Mouse (Mus musculus) lung, embryonic 16.5 days (tissue): Measurements from ENCODE around the gene Fam89a. TPM values are rescaled to one million over a fixed set of nuclear protein-coding genes. Genes with fewer than 3 reads are reported as not detected.

ENCODE experiments used
- ATAC-seq: fragments of 200-750 bp; cut with Nextera tagmentation; 2 replicates; pipeline ENCODE4 v1.8.0; 2017; ENCODE audit warnings: low read depth, mild to moderate bottlenecking, moderate library complexity
- H3K27ac ChIP-seq: fragments of 300-500 bp; sonication (generic); 2 replicates; pipeline ENCODE4 v1.5.1; 2014; ENCODE audit warnings: mild to moderate bottlenecking, control low read depth, low read length
- H3K27me3 ChIP-seq: fragments of 300-500 bp; sonication (generic); 2 replicates; pipeline ENCODE4 v1.6.1; 2014; ENCODE audit warnings: low read depth, low read length, mixed read lengths; ENCODE audit not compliant: control insufficient read depth, insufficient read depth
- H3K36me3 ChIP-seq: fragments of 300-500 bp; sonication (generic); 2 replicates; pipeline ENCODE4 v1.6.1; 2014; ENCODE audit warnings: low read length; ENCODE audit not compliant: control insufficient read depth, insufficient read depth
- H3K4me1 ChIP-seq: fragments of 300-500 bp; sonication (generic); replicated peaks from 2 replicates; pipeline ENCODE4 v1.6.1; 2014; ENCODE audit warnings: low read length, mixed read lengths; ENCODE audit not compliant: control insufficient read depth, insufficient read depth
- H3K4me2 ChIP-seq: fragments of 300-500 bp; sonication (generic); 2 replicates; pipeline ENCODE4 v1.6.1; 2014; ENCODE audit warnings: low read depth, low read length, control low read depth
- H3K4me3 ChIP-seq: fragments of 300-500 bp; sonication (generic); 2 replicates; pipeline ENCODE4 v1.5.1; 2014; ENCODE audit warnings: mild to moderate bottlenecking, low read length, control low read depth
- H3K9ac ChIP-seq: fragments of 300-500 bp; sonication (generic); 2 replicates; pipeline ENCODE4 v1.6.1; 2014; ENCODE audit warnings: low read length, control low read depth
- H3K9me3 ChIP-seq: fragments of 300-500 bp; sonication (generic); 2 replicates; pipeline ENCODE4 v1.6.1; 2016; ENCODE audit warnings: low read length; ENCODE audit not compliant: control insufficient read depth
- WGBS: fragments of 180-500 bp; shearing (Covaris S2); extraction: QIAGEN DNeasy Blood & Tissue Kit; methylation state at CpG from one replicate; pipeline ENCODE4 v1.1.7; 2014; 5-methylcytosine and 5-hydroxymethylcytosine counted together
- polyA plus RNA-seq: library from polyadenylated mRNA; unstranded; fragments of >200 nt; fragmentation: Nextera tagmentation; extraction: Ambion mirVana; gene quantifications from 2 replicates; pipeline ENCODE4 v1.2.1, GENCODE M21; 2015

Fam89a gene
- polyA plus RNA-seq, 1 experiment from 2014 or later = 8.7 TPM

DNA sequence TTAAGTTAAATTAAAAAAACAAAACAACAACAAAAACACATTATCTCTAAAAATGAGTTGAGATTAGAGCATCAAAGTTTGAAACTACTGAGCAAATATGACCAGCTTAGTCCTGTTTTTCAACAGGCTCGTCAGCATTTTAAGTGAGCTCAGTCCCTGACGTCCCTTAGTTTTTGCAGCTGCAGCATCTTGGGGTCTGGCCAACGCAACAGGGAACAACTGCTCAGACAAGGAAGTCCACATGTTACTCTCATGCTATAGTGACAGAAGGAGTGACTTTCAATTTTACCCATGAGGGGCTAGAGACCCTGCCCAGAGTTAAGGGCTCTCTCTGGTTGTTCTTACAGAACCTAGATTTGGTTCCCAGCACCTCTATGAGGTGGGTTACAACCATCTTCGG lies 47.3 kb downstream of the Fam89a start:
- H3K4me1 ChIP-seq = no peaks in the 10 kb centered on the region
- H3K27me3 ChIP-seq = no peaks in the 10 kb centered on the region
- no peak overlapping the region for H3K4me2 ChIP-seq
- H3K9ac ChIP-seq = no peak overlapping the region
- no peak for ATAC-seq
- 83% methylated on average over 4 of the region's 4 CpGs for WGBS
- no peak overlapping the region for H3K4me3 ChIP-seq
- peaks cover 11% of the 10 kb centered on the region for H3K36me3 ChIP-seq
- H3K9me3 ChIP-seq = no peaks in the 10 kb centered on the region
- H3K27ac ChIP-seq = no peak overlapping the region

DNA sequence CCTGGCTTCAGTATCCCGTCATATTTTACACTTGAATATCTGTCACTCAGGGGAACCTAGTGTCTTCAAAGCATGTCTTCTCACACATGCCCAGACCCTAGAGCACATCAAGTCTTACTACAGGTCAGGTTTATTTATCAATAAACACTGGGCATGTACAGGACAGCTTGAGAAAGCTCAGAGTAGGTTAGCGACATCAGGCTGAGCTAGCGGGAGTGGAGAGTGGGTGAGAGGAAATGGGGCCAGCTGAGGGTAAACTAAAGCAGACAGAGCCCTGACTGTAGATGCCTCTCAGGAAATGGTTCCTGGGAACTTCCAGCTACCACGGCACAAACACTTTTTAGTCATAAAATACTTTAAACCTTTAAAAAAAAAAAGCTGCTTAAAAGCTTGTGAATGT lies 48.1 kb downstream of the Fam89a start:
- Histone ChIP-seq H3K9ac (no peak overlapping the region), H3K27me3 (no peaks in the 10 kb centered on the region), H3K4me2 (no peak overlapping the region), H3K4me3 (no peak overlapping the region), H3K9me3 (no peaks in the 10 kb centered on the region), H3K4me1 (no peaks in the 10 kb centered on the region), H3K36me3 (peaks cover 7% of the 10 kb centered on the region), H3K27ac (no peak overlapping the region)
- ATAC-seq = no peak
- WGBS = 48% methylated on average over 4 of the region's 4 CpGs

DNA sequence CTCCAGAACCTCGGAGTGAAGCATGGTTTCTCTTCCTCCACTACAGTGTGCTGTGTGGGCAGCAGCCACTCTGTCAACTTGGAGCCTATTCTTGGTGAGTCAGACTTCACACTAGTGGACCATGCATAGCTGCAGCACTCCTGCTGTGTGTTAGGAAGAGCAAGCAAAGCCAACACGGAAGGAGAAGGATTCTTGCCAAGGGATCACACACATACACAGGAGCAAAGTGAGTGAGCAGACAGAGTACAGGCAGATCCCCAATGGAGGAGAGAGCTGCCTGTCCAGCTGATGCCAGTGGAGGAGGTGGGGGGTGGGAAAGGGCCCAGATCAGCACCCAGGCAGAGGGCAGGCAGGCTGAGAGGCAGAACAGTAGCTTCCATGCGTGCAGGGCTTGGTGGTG lies 49.4 kb downstream of the Fam89a start:
- ATAC-seq = no peak
- Histone ChIP-seq H3K4me1 (no peaks in the 10 kb centered on the region), H3K36me3 (peaks cover 10% of the 10 kb centered on the region), H3K4me3 (no peak overlapping the region), H3K27ac (no peak overlapping the region), H3K27me3 (no peaks in the 10 kb centered on the region), H3K4me2 (no peak overlapping the region), H3K9me3 (no peaks in the 10 kb centered on the region), H3K9ac (no peak overlapping the region)
- WGBS = 82% methylated on average over 3 of the region's 3 CpGs

DNA sequence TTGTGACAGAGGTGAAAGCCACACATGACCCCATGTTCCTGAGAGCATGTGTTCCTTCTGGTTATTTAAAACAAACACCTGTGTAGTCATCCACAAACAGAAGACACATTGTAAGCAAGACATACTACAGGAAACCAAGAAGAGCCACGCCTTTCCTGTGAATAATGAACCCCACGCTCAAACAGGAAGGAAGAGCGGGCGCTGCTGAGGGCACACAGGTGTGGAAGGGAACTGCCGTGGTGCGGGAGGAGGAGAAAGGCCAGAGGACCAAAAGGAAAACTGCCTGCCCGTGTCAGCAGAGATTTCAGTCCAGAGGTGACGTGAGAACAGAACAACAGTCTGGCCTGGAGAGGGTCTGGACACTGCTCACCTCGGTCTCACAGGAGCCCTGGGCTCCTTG lies 50.6 kb downstream of the Fam89a start:
- peaks cover 10% of the 10 kb centered on the region for H3K36me3 ChIP-seq
- no peak overlapping the region for H3K27ac ChIP-seq
- no peaks in the 10 kb centered on the region for H3K9me3 ChIP-seq
- H3K4me1 ChIP-seq = no peaks in the 10 kb centered on the region
- H3K4me3 ChIP-seq = no peak overlapping the region
- 69% methylated on average over 9 of the region's 9 CpGs for WGBS
- no peak overlapping the region for H3K9ac ChIP-seq
- no peak for ATAC-seq
- no peaks in the 10 kb centered on the region for H3K27me3 ChIP-seq
- no peak overlapping the region for H3K4me2 ChIP-seq

DNA sequence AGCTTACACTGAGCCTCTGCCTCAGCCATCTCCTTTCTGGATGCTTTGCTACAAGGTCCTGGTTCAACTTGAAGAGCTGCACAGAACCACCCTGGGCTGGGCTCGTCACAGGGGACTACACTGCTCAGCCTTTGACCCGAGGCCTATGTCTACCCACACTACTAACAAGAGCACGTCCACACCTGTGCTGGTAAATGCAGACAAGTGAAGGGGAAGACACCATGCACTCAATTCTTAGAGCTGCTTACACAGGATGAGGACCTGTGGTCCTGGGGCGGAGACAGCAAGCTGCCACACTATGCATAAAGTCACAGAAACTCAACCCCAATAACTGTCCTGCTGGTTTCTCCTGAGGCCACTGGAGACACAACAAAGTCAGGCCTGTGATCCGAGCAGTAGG lies 51.4 kb downstream of the Fam89a start:
- Histone ChIP-seq H3K9me3 (no peaks in the 10 kb centered on the region), H3K4me3 (no peak overlapping the region), H3K4me1 (no peaks in the 10 kb centered on the region), H3K9ac (no peak overlapping the region), H3K27ac (no peak overlapping the region), H3K27me3 (no peaks in the 10 kb centered on the region), H3K36me3 (peaks cover 10% of the 10 kb centered on the region), H3K4me2 (no peak overlapping the region)
- 89% methylated on average over 5 of the region's 5 CpGs for WGBS
- no peak for ATAC-seq

DNA sequence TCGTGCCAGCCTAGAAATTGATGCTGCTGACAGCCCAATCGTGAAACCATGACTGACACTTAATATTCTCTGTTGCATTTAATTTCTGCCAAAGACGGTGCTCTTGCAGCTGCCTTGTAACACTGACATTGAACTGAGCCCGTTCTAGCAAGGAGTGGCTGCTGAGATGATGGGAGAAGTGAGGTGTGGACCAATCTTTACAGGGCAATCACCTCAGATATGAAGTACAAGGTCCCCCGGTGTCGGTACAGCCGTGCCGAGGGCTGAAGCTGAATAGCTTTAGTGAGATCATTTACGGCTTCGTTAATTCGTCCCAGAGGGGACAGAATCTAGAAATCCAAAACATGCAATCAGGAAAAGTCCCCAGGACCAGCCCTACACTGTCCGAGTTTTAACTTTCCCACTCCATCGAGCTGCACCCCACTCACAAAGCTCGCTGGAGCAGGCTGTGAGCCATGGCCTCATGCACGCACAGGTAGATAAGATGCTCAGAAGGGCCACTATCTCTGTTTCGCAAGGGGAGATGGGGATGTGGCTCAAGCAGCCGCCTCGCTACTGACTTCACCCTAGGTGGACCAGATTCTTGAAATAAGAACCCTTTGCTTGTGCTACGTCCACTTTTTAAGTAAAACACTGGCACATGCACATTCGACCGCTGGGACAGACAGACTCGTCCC lies 56.1 kb downstream of the Fam89a start:
- H3K27me3 ChIP-seq = no peaks in the 10 kb centered on the region
- WGBS = 90% methylated on average over 22 of the region's 22 CpGs
- no peak for ATAC-seq
- peaks cover 16% of the 10 kb centered on the region for H3K36me3 ChIP-seq
- H3K4me2 ChIP-seq = no peak overlapping the region
- H3K27ac ChIP-seq = no peak overlapping the region
- no peak overlapping the region for H3K4me3 ChIP-seq
- no peaks in the 10 kb centered on the region for H3K9me3 ChIP-seq
- no peak overlapping the region for H3K9ac ChIP-seq
- peaks cover 3% of the 10 kb centered on the region; the same call in 1 of the 2 replicates for H3K4me1 ChIP-seq

DNA sequence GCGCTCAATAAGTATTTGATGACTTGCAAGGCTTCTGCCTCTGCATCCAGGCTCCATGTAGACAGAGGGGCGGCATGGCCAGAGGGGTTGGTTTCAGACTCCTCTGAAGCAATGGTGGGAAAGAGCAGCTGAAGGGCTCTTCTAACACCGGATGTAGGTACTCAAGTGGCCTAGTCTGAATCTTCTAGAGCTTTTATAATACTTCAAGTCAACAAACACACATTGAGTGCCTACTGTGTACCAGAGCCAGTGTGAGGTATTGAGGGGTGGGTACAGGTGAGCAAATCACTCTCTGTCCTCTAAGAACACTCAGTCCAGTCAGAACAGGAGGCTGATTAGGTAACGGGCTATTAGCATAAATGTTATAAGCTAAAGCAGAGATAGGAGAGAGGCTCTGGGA lies 59.9 kb downstream of the Fam89a start:
- Histone ChIP-seq H3K9me3 (no peaks in the 10 kb centered on the region), H3K9ac (no peak overlapping the region), H3K27me3 (no peaks in the 10 kb centered on the region), H3K36me3 (peaks cover 6% of the 10 kb centered on the region; the same call in 1 of the 2 replicates), H3K4me3 (no peak overlapping the region), H3K27ac (no peak overlapping the region; the same call in 1 of the 2 replicates), H3K4me2 (no peak overlapping the region), H3K4me1 (peaks cover 3% of the 10 kb centered on the region; the same call in 1 of the 2 replicates)
- WGBS = 62% methylated on average over 4 of the region's 4 CpGs
- peak; percentile 91 for ATAC-seq

Other genes with a start within 250 kb of the Fam89a start
- gene Cog2, start 231.1 kb downstream of the Fam89a start, polyA plus RNA-seq = 35.6 and 36.2 TPM in 2 replicates
- gene Agt, start 182.1 kb downstream of the Fam89a start, polyA plus RNA-seq = 11.6 and 17.4 TPM in 2 replicates
- 0.09 and 0.19 TPM in 2 replicates for gene Capn9, start 175.7 kb downstream of the Fam89a start, polyA plus RNA-seq
- 26.3 and 30.1 TPM in 2 replicates for gene 2310022B05Rik, start 88.5 kb downstream of the Fam89a start, polyA plus RNA-seq
- gene Ttc13, start 29.8 kb downstream of the Fam89a start, polyA plus RNA-seq = 43.0 and 45.7 TPM in 2 replicates
- 18.7 and 19.6 TPM in 2 replicates for gene Arv1, start 29.7 kb downstream of the Fam89a start, polyA plus RNA-seq
- 0.84 and 0.92 TPM in 2 replicates for gene Trim67, start 41.3 kb upstream of the Fam89a start, polyA plus RNA-seq
- gene Gnpat, start 111.2 kb upstream of the Fam89a start, polyA plus RNA-seq = 97.5 and 99.0 TPM in 2 replicates
- gene 2810004N23Rik, start 111.3 kb upstream of the Fam89a start, polyA plus RNA-seq = 39.5 and 42.7 TPM in 2 replicates
- 8.3 and 8.8 TPM in 2 replicates for gene Exoc8, start 145.9 kb upstream of the Fam89a start, polyA plus RNA-seq
- 9.1 and 9.6 TPM in 2 replicates for gene Sprtn, start 146.1 kb upstream of the Fam89a start, polyA plus RNA-seq
- 11.6 and 11.7 TPM in 2 replicates for gene Egln1, start 197.5 kb upstream of the Fam89a start, polyA plus RNA-seq